Mouse (Mus musculus) 3134 (cell line): ENCODE data around the gene Prss2.

Source experiments
- DNase-seq: peaks from one replicate; pipeline ENCODE4 v3.0.0-alpha.2; 2011; ENCODE audit warnings: low spot score; ENCODE audit not compliant: insufficient read length; ENCODE audit errors: extremely low read depth

The Prss2 gene

DNA sequence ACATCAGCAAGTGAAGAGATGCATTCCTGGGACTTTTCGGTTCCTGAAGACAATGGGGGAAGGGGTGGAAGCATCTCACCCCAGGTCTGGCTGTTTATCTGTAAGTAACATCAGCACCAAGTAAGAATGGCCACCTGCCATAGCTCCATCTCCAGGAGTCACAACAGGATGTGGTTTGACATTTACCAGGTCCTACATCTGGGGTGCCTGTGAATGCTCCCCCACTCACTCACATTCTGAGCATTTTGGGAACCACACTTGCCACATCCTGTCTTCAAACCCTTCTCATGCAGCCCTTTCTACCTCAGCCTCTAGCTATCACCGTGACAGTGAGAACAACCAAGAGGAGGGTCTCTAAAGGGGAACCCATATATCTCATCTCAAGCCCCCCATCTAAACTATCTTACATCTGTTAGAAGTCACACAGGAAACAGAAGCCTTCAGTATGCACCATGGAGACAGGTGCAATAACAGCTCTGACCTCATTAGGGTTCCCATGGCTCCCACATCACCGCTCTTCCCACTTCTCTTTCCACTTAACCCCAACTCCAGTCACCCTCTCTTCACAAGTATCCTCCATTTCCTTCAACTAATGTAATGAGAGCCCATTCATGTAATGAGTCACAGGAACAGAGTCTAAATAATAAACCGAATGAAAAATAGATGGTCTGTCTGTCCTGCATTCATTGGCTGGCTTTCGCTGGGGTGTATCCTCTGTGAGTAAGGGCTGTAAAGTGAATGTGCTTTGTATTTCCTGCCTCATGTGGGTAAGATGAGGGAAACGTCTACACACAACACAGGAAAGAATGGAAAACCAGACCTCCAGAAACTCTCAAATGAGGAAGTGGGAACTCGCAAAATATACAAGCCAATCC, 32.9 kb downstream of the Prss2 start:
- no peak for DNase-seq

DNA sequence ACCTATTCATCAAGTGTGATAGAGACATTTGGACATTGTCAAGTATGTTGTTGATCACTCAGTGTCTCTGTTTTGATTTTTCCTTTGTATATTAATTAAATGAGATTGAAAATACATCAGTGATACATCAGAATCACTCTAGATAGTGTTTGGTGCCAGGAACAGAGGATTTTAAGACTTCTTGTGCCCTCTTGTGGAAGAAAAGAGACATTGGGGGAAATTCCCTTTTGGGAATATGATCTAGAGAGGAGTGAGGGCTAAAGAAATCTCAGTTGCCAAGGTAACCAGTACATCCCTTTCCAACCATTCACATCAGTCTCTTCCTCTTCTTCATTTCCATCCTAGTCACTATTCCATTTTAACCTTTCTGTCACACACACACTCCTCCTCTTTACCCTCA, 34.8 kb downstream of the Prss2 start:
- DNase-seq, result no peak

DNA sequence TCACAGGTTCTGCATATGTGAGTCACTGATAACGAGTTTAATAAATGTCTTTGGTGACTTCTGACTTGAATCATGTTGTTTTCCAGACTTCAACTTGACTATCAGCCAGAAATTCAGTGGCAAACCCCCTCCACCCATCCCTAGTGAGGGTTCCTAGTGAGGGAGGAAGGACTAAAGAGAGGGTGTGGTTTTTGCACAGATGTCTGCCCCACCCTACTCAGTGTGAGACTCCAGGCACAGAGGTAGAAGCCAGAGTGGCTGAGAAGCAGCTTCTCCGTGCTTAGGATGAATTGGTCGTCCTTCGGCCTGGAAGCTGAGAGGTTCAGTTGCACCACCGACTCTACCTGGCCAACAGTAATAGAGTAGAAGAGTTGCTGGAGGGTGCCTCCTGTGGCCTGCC, 35.9 kb downstream of the Prss2 start:
- no peak for DNase-seq

DNA sequence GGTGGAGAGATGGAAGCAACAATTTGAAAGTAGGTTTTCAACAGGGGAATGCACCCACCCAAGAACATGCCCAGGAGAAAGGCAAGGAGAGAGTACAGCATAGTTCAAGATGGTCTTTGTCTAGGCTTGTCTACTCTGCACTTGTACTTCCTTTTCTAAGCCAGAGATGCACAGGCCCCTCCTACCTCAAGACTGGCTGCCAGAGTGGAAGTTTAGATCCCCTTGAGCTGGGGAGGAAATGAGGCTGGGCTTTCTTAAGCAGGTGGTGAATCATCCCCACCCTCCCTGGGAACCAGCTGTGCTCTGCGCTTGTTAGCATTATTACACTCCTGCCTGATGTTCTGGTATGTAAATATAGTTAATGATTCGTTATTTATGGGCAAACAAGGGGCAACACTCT, 36.7 kb downstream of the Prss2 start:
- no peak for DNase-seq

DNA sequence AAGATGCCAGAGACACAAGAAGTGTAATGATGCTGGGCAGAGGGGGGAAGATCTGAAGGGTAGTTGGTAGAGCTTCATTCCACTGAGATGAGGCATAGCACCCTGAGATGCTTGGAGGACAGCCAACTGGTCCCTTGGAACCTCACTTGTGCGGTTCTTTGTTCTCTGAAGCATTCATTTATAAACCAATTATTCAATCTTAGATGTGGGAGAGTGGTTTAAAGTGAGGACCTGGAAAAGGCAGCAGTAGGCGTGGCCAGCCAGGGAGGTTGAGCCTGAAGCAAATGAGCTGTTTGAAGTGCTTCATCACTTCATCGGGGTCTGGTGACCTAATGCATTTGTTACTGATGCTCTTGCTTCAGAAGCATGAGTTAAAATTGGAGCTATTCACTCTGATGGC, 37.7 kb downstream of the Prss2 start:
- peak; percentile 32 for DNase-seq

DNA sequence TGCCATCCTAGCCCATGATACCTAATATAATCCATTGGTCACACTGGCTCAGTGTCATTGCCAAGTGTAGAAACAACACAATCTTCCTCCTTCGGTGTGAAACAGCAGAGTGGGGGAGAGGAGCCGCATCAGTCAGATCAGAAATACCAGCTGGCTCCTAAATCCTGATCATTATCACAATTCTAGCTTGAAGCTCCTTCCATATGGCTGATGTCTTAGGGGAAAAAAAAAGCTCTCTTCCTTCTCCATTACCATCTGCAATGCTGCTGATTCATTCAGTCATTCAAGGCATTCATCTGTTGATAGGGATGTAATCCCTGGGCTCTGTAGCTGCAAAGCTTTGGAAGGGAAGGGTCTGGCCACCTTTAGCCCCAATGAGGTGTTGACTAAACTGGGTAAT, 38.7 kb downstream of the Prss2 start:
- DNase-seq, result no peak

DNA sequence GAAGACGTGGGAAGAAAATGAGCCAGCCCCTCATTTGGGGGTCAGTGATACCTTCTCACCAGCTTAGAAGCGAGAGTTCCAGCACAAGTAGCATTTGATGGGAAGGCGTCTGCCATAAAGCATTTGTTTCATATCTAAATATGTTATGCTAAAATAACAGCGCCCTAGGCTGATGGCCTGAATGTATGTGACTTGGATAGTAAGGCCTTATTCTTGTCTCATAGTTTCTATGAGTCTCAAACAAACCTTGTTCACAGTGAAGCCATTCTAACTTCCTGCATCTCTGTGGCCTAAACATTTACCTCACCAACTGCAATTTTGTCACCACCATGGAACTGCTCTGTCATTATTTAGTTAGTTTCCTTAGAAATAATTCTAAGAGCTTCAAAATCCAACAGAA, 41.0 kb downstream of the Prss2 start:
- no peak for DNase-seq

DNA sequence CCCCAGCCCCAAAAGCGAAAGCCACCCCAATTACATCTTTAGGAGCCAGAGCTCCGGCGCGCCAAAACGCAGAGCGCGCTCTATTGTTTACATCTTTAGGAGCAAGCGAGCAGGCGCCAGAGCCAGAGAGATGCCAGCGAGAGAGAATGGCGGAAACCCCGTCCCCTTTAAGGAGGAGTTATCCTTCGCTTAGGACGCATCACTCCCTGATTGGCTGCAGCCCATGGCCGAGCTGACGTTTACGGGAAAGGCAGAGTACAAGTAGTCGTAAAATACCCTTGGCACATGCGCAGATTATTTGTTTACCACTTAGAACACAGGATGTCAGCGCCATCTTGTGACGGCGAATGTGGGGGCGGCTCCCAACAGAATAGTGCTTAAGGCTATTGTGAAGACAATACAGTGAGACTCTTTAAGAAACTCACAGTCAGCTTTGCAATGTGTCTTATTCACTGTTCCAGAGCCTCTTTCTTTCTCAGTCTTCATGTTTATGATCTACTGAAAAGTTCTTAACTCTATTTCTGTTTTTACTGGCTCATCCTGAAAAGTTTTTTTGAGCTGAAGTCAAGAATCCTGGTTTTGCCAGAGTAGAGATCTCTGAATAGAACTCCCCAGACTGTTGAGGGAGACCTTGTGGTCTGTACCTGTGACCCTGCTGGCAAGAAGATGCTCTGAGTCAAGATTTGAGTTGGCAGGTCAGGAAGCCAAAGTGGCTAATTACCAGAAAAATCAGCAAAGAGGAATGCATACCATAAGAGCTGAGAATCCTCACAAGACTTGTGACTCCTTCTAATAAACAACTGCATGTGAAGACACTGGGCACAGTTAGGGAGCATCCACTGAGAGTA, 41.7 kb downstream of the Prss2 start:
- DNase-seq, result peak; percentile 44

DNA sequence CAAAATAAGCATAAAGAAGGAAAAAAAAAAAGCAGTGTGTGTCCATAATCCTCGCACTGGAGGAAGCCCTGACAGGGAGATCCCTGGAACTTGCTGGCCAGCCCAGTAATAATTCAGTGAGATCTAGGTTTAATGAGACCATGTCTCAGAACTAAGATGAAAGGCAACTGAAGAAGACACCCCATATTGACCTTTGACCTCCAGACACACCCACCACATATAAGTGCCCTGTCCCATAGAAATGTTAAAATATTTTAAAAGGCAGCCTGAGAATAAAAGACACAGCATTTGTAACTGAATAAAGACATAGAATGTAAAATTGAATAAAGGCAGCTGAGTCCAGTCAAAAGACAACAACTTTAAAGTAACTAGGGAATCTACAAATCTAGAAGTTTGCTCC, 43.7 kb downstream of the Prss2 start:
- DNase-seq, result no peak

DNA sequence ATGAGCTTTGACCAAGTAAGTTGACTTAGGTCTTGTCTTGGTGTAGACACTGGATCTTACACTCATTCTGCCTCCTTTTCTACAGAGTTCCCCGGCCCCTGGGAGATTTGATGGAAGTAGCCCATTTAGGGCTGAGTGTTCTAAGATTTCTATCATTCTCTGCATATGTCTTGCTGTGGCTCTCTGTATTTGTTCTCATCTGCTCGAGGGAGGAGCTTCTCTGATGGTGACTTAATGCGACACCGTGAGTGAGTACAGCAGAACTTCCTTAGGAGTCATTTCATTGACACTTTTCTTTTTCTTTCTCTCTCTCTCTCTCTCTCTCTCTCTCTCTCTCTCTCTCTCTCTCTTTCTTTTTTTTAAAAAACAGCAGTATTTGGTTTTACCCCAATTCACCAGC, 45.4 kb downstream of the Prss2 start:
- DNase-seq, result no peak

DNA sequence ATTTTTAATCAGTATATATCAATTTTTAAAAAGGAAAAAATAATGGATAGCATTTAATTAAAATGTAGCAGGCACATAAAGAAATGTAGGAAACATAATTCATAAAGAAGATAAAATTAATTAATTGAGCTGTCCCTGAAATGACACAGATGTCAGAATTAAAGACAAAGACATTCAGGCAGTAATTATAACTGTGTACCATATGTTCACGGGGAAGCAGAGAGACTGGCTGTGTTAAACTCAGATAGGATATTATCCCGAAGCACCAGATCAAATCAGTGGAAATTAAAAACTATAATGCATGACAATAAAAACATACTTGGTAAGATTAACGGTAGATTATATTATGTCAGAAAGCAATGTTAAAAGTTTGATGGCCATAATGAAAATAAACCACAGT, 47.5 kb downstream of the Prss2 start:
- no peak for DNase-seq
